ENCODE assay signal across 19 mouse cellular contexts in genomic region chr10:95508126-95508525, GRCm38 (mm10). TPM values are rescaled to one million over a fixed set of nuclear protein-coding genes. Genes with fewer than 3 reads are reported as not detected.
DNase-seq lines count a peak whose midpoint lies in the region; ATAC-seq and TF ChIP-seq lines count a peak whose summit lies in the region.
"Had no signal": no experiment of that assay in that cellular context is flagged by ENCODE, and none has a peak within 500 bp of the region (broad histone marks: within the 10 kb centered on the region; RNA-seq: fewer than 3 reads in every experiment).

No protein-coding gene starts in this region.

- H3K4me3 ChIP-seq in heart, adult 2 months: no peak overlapping the region
- H3K4me3 ChIP-seq in E14TG2a.4 (replicated peaks; ENCODE audit: low read length): peak overlapping the region; percentile 30
- H3K4me3 ChIP-seq in stomach, postnatal 0 days (ENCODE audit: low read depth, low read length): no peak overlapping the region
- H3K4me3 ChIP-seq in midbrain, embryonic 11.5 days (ENCODE audit: low read depth, low read length): no peak overlapping the region
- H3K4me3 ChIP-seq: erythroblast, embryonic 14.5 days; forebrain, embryonic 15.5 days; intestine, embryonic 15.5 days had no signal

- no peak for DNase-seq in heart, adult 2 months
- no peak for DNase-seq in heart, postnatal 10 days
- DNase-seq in R1 (ENCODE audit: low read depth, low spot score): peak; percentile 27
- no peak for DNase-seq in stomach, postnatal 0 days (ENCODE audit: low spot score)
- DNase-seq in midbrain, embryonic 11.5 days (ENCODE audit: low spot score, missing footprints): no peak
- DNase-seq: adrenal gland, postnatal 10 days; B cell, adult 2 months; cerebellum, adult 18-20 months; cerebellum, adult 9-11 months; cerebellum, postnatal 36 days; gastrocnemius, postnatal 14 days; heart, postnatal 14 days; kidney, adult 18-20 months had no signal

- H3K27me3 ChIP-seq in heart, adult 2 months (ENCODE audit: control insufficient read depth, insufficient read depth, low read length): no peaks in the 10 kb centered on the region
- no peaks in the 10 kb centered on the region for H3K27me3 ChIP-seq in E14TG2a.4 (ENCODE audit: insufficient read depth, low read length)
- H3K27me3 ChIP-seq in stomach, postnatal 0 days (ENCODE audit: control insufficient read depth, insufficient read depth, low read length): no peaks in the 10 kb centered on the region
- no peaks in the 10 kb centered on the region for H3K27me3 ChIP-seq in midbrain, embryonic 11.5 days (ENCODE audit: control insufficient read depth, insufficient read depth, low read length)
- H3K27me3 ChIP-seq: forebrain, embryonic 15.5 days; intestine, embryonic 15.5 days had no signal

- peak overlapping the region; percentile 15; the same call in 1 of the 2 replicates for H3K9ac ChIP-seq in heart, adult 2 months (ENCODE audit: low read depth, low read length)
- no peak overlapping the region for H3K9ac ChIP-seq in stomach, postnatal 0 days (ENCODE audit: low read length)
- H3K9ac ChIP-seq in midbrain, embryonic 11.5 days (ENCODE audit: low read length): no peak overlapping the region
- H3K9ac ChIP-seq: forebrain, embryonic 15.5 days; hindbrain, embryonic 14.5 days; intestine, embryonic 15.5 days had no signal

- ATAC-seq in stomach, postnatal 0 days (ENCODE audit: low FRiP score, low TSS enrichment): 0 out of 2 replicates have a peak, but pooled peaks have one; percentile 30
- ATAC-seq in midbrain, embryonic 11.5 days (ENCODE audit: low FRiP score): no peak
- ATAC-seq in erythroid progenitor cell, adult 5-6 weeks (replicated peaks; ENCODE audit: low FRiP score, poor library complexity, severe bottlenecking): no peak
- ATAC-seq: forebrain, embryonic 15.5 days; intestine, embryonic 15.5 days had no signal

- intact Hi-C loops in heart, adult 2 months (cut with DNase I): no loop called here
- intact Hi-C loops in heart, postnatal 10 days (cut with DNase I): no loop called here

- H3K9me3 ChIP-seq in E14TG2a.4 (ENCODE audit: low read length): no peaks in the 10 kb centered on the region
- H3K9me3 ChIP-seq in stomach, postnatal 0 days (ENCODE audit: control insufficient read depth, low read length): no peaks in the 10 kb centered on the region
- no peaks in the 10 kb centered on the region for H3K9me3 ChIP-seq in midbrain, embryonic 11.5 days (ENCODE audit: control insufficient read depth, low read length)
- H3K9me3 ChIP-seq: forebrain, embryonic 15.5 days; intestine, embryonic 15.5 days had no signal

- peak overlapping the region; percentile 10 for H3K27ac ChIP-seq in heart, adult 2 months
- H3K27ac ChIP-seq in stomach, postnatal 0 days (replicated peaks): 0 out of 2 replicates have a peak overlapping the region, but pooled peaks have one; percentile 53
- H3K27ac ChIP-seq in midbrain, embryonic 11.5 days (ENCODE audit: low read depth, low read length): no peak overlapping the region
- H3K27ac ChIP-seq: forebrain, embryonic 15.5 days; hindbrain, embryonic 14.5 days; intestine, embryonic 15.5 days had no signal

- WGBS in heart, adult 2 months: 35% methylated on average over 8 of the region's 8 CpGs
- WGBS in stomach, postnatal 0 days: 67% methylated on average over 8 of the region's 8 CpGs
- 92% methylated on average over 8 of the region's 8 CpGs for WGBS in midbrain, embryonic 11.5 days

- peaks cover 8% of the 10 kb centered on the region for H3K4me1 ChIP-seq in heart, adult 2 months (ENCODE audit: control insufficient read depth, insufficient read depth, low read length)
- peaks cover 31% of the 10 kb centered on the region for H3K4me1 ChIP-seq in E14TG2a.4 (replicated peaks; ENCODE audit: low read depth, low read length)
- H3K4me1 ChIP-seq in stomach, postnatal 0 days (replicated peaks; ENCODE audit: control insufficient read depth, insufficient read depth): no peaks in the 10 kb centered on the region
- H3K4me1 ChIP-seq in midbrain, embryonic 11.5 days (ENCODE audit: control insufficient read depth, insufficient read depth, low read length): no peaks in the 10 kb centered on the region
- H3K4me1 ChIP-seq: forebrain, embryonic 15.5 days; intestine, embryonic 15.5 days had no signal

- no peak for TF ChIP-seq EP300 in heart, adult 2 months (IDR thresholded peaks at IDR 0.05; ENCODE audit: insufficient read depth, low read depth, low read length)
- no peak for TF ChIP-seq EP300 in stomach, postnatal 0 days (optimal IDR thresholded peaks at IDR 0.05)

- no peaks in the 10 kb centered on the region for H3K79me2 ChIP-seq in heart, adult 2 months (replicated peaks; ENCODE audit: control insufficient read depth, insufficient read depth, low read length)

- no peaks in the 10 kb centered on the region for H3K36me3 ChIP-seq in heart, adult 2 months (ENCODE audit: control insufficient read depth, insufficient read depth, low read length)
- H3K36me3 ChIP-seq in E14TG2a.4 (ENCODE audit: insufficient read depth, low read length): no peaks in the 10 kb centered on the region
- no peaks in the 10 kb centered on the region for H3K36me3 ChIP-seq in stomach, postnatal 0 days (ENCODE audit: control insufficient read depth, insufficient read depth, low read length)
- H3K36me3 ChIP-seq in midbrain, embryonic 11.5 days (ENCODE audit: control insufficient read depth, insufficient read depth, low read length): no peaks in the 10 kb centered on the region
- H3K36me3 ChIP-seq: forebrain, embryonic 15.5 days; intestine, embryonic 15.5 days had no signal

- no peak for TF ChIP-seq CTCF in heart, adult 2 months (IDR thresholded peaks at IDR 0.05)
- TF ChIP-seq CTCF in E14TG2a.4 (conservative IDR thresholded peaks at IDR 0.05; ENCODE audit: low read length): no peak
- TF ChIP-seq CTCF in stomach, postnatal 0 days (IDR thresholded peaks at IDR 0.05; ENCODE audit: low read depth): no peak

- H3K4me2 ChIP-seq in stomach, postnatal 0 days (replicated peaks; ENCODE audit: low read depth): no peak overlapping the region
- no peak overlapping the region for H3K4me2 ChIP-seq in midbrain, embryonic 11.5 days
- H3K4me2 ChIP-seq: forebrain, embryonic 15.5 days; hindbrain, embryonic 14.5 days; intestine, embryonic 15.5 days had no signal

- no peak for TF ChIP-seq POLR2A in heart, adult 2 months (IDR thresholded peaks at IDR 0.05; ENCODE audit: insufficient read depth, low read depth, low read length)

RNA-seq across cellular contexts. Expression of gene Mrpl42, which starts 6.4 kb away (rescaled TPM):
- total RNA-seq in heart, adult 2 months (2021): 100 to 1,000 TPM; 426 to 448 TPM
- 684 and 1,165 TPM in 2 replicates for polyA plus RNA-seq in heart, adult 2 months (2012; rRNA removed)
- total RNA-seq in heart, postnatal 10 days (2021): 100 to 1,000 TPM; 308 to 331 TPM
- polyA plus RNA-seq in stomach, postnatal 0 days (2015; fragmentation: Nextera tagmentation; extraction: Ambion mirVana): 277 and 291 TPM in 2 replicates
- polyA plus RNA-seq in midbrain, embryonic 11.5 days (2014; fragmentation: Nextera tagmentation; extraction: Ambion mirVana): 316 and 343 TPM in 2 replicates
- 72.5 and 85.8 TPM in 2 replicates for total RNA-seq in erythroid progenitor cell, adult 5-6 weeks (2015; ENCODE audit: low replicate concordance)
- 31.6 and 34.5 TPM in 2 replicates for total RNA-seq in erythroid progenitor cell, adult 5-6 weeks (2017; ENCODE audit: low replicate concordance)

RNA-seq across cellular contexts. Expression of gene Ube2n, which starts 6.8 kb away (rescaled TPM):
- total RNA-seq in heart, adult 2 months (2021): 10 to 100 TPM; 89.5 to 89.7 TPM
- polyA plus RNA-seq in heart, adult 2 months (2012; rRNA removed): 48.8 and 98.2 TPM in 2 replicates
- 100 to 1,000 TPM; 118 to 134 TPM for total RNA-seq in heart, postnatal 10 days (2021)
- polyA plus RNA-seq in stomach, postnatal 0 days (2015; fragmentation: Nextera tagmentation; extraction: Ambion mirVana): 229 and 231 TPM in 2 replicates
- 518 and 522 TPM in 2 replicates for polyA plus RNA-seq in midbrain, embryonic 11.5 days (2014; fragmentation: Nextera tagmentation; extraction: Ambion mirVana)
- 183 and 257 TPM in 2 replicates for total RNA-seq in erythroid progenitor cell, adult 5-6 weeks (2015; ENCODE audit: low replicate concordance)
- total RNA-seq in erythroid progenitor cell, adult 5-6 weeks (2017; ENCODE audit: low replicate concordance): 59.2 and 65.6 TPM in 2 replicates

RNA-seq across cellular contexts. Expression of gene Nudt4, which starts 55.8 kb away (rescaled TPM):
- 100 to 1,000 TPM; 328 to 349 TPM for total RNA-seq in heart, adult 2 months (2021)
- polyA plus RNA-seq in heart, adult 2 months (2012; rRNA removed): 48.8 and 109 TPM in 2 replicates
- 100 to 1,000 TPM; 215 to 280 TPM for total RNA-seq in heart, postnatal 10 days (2021)
- 46.1 and 47.5 TPM in 2 replicates for polyA plus RNA-seq in stomach, postnatal 0 days (2015; fragmentation: Nextera tagmentation; extraction: Ambion mirVana)
- 141 and 148 TPM in 2 replicates for polyA plus RNA-seq in midbrain, embryonic 11.5 days (2014; fragmentation: Nextera tagmentation; extraction: Ambion mirVana)
- 271 and 342 TPM in 2 replicates for total RNA-seq in erythroid progenitor cell, adult 5-6 weeks (2015; ENCODE audit: low replicate concordance)
- 296 and 327 TPM in 2 replicates for total RNA-seq in erythroid progenitor cell, adult 5-6 weeks (2017; ENCODE audit: low replicate concordance)
